Mouse (Mus musculus) ES-CJ7 (cell line): ENCODE measurements at regions not wholly inside any gene's neighbourhood (a gene's known extent, or its start where the extent isn't known, plus 50 kb on each side); places are given as distances from the start of the nearest gene placed in this dataset.

Experiments
- DNase-seq: peaks from one replicate; pipeline ENCODE4 v3.0.0; 2011; ENCODE audit warnings: low read depth, low spot score

DNA sequence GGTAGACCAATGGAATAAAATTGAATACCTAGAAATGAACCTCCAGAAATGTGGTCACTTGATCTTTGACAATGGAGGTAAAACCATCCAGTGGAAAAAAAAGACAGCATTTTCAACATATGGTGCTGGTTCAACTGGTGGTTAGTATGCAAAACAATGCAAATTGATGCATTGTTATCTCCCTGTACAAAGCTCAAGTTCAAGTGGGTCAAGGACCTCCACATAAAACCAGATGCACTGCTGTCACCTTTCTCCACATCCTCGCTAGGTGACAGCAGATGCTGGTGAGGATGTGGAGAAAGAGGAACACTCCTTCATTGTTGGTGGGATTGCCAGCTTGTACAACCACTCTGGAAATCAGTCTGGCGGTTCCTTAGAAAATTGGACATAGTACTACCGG, 1160.0 kb upstream of the Ghitm start:
- peak; percentile 64 for DNase-seq

DNA sequence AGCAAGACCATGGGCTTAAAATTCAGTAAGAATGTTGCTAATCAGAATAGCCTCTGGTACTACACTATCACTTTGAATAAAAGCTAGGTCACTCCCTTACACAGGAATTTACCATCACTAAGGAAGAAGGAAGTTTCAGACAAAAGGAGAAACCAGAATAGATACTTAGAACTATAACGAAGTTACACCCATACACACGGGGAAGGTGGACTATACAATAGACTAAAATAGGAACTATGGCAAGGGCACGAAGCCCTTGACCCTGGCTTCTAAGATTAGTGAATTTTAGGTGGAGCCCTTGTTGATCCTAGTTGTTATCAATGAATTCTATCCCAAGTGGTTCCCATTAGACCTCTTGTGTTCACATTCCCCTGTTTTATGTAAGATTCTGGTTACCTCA, 1155.1 kb upstream of the Ghitm start:
- DNase-seq: peak; percentile 55

GRCm38 (mm10) chr14:38289661-38290060, 1154.6 kb upstream of the Ghitm start:
- peak; percentile 64 for DNase-seq
